Mouse (Mus musculus): ENCODE measurements around the gene Arhgef6. TPM values are rescaled to one million over a fixed set of nuclear protein-coding genes. Genes with fewer than 3 reads are reported as not detected.

Gene Arhgef6
- polyA plus RNA-seq, 1 experiment from 2014 or later = 4.4 TPM

- Histone ChIP-seq H3K9ac (replicated peaks; ENCODE audit: low read depth, low read length) (no peak overlapping the region), H3K27ac (ENCODE audit: low read length) (no peak overlapping the region), H3K9me3 (ENCODE audit: control insufficient read depth, low read depth, low read length) (no peaks in the 10 kb centered on the region), H3K4me1 (ENCODE audit: control insufficient read depth, insufficient read depth, low read length) (no peaks in the 10 kb centered on the region), H3K27me3 (ENCODE audit: control insufficient read depth, insufficient read depth, low read length) (no peaks in the 10 kb centered on the region), H3K36me3 (ENCODE audit: control insufficient read depth, insufficient read depth, low read length) (no peaks in the 10 kb centered on the region), H3K4me2 (replicated peaks; ENCODE audit: low read depth, low read length) (no peak overlapping the region), H3K4me3 (ENCODE audit: low read depth, low read length) (no peak overlapping the region)
- WGBS = 92% methylated on average over 3 of the region's 3 CpGs
- no peak for ATAC-seq (ENCODE audit: insufficient number of reproducible peaks, insufficient read depth, low FRiP score, low read depth)
Measured at GRCm38 (mm10) chrX:57282184-57282583, 56.3 kb downstream of the Arhgef6 start.

DNA sequence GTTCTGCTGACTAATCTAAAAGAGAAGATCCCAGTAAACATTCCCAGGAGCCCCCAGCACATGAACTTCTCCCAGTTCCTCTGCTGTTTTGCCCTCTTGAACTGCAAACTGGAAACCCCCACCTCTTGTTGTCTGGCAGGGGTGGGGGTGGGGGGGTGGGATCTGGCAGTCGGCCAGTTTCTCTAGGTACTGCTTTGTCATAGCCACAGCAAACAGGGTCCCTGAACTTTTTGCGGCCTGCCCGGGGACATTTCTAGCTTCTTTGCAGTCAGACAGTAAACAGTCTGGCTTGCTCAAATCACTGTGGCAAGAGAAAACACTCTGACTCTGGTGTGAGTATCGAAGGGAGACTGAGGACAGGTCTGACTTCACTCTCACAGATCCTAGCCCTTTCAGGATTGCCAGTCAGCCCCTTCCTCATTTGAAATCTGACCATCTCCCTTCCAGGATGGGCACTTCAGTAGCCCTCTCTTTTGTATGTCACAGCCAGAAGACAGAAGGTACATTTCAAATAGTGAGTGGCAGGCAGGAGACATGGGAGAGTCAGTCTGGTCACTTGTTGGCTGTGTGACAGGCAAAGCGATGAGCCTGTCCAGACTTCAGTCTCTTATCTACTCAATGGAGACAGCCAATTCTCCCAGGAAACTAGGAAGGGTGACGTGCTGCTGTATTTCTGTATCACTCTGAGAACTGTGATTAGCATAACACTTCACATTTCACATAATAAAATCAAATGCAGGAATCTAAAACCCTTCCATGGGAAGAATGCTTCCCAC lies 60.8 kb downstream of the Arhgef6 start:
- Histone ChIP-seq H3K9me3 (ENCODE audit: control insufficient read depth, low read depth, low read length) (no peaks in the 10 kb centered on the region), H3K9ac (replicated peaks; ENCODE audit: low read depth, low read length) (no peak overlapping the region), H3K36me3 (ENCODE audit: control insufficient read depth, insufficient read depth, low read length) (no peaks in the 10 kb centered on the region), H3K4me1 (ENCODE audit: control insufficient read depth, insufficient read depth, low read length) (no peaks in the 10 kb centered on the region), H3K4me3 (ENCODE audit: low read depth, low read length) (no peak overlapping the region), H3K27me3 (ENCODE audit: control insufficient read depth, insufficient read depth, low read length) (no peaks in the 10 kb centered on the region), H3K4me2 (replicated peaks; ENCODE audit: low read depth, low read length) (no peak overlapping the region), H3K27ac (ENCODE audit: low read length) (peak overlapping the region; percentile 21; the same call in 1 of the 2 replicates)
- WGBS = 40% methylated on average over 6 of the region's 6 CpGs
- no peak for ATAC-seq (ENCODE audit: insufficient number of reproducible peaks, insufficient read depth, low FRiP score, low read depth)

DNA sequence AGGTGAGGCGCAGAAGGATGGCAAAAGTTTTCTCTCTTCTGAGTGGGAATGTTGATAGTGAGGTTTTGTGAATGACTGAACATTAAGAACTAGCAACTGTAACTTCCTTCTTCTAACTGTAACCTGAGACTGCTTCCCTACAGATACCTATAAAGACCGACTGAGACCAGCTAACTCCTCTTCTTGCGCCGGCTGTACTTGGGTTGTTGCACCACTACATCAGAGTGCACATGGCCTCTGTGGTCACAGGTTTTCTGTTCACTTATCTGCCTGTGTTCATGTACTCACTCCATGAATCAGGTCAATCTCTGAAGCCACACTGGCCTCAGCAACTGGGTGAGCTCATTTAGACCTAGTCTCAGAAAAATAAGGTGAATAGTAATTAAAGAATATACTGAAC lies 75.0 kb downstream of the Arhgef6 start:
- no peaks in the 10 kb centered on the region for H3K27me3 ChIP-seq (ENCODE audit: control insufficient read depth, insufficient read depth, low read length)
- no peak overlapping the region for H3K4me2 ChIP-seq (replicated peaks; ENCODE audit: low read depth, low read length)
- no peaks in the 10 kb centered on the region for H3K36me3 ChIP-seq (ENCODE audit: control insufficient read depth, insufficient read depth, low read length)
- H3K4me1 ChIP-seq (ENCODE audit: control insufficient read depth, insufficient read depth, low read length) = no peaks in the 10 kb centered on the region
- H3K4me3 ChIP-seq (ENCODE audit: low read depth, low read length) = no peak overlapping the region
- no peak overlapping the region for H3K27ac ChIP-seq (ENCODE audit: low read length)
- H3K9ac ChIP-seq (replicated peaks; ENCODE audit: low read depth, low read length) = no peak overlapping the region
- H3K9me3 ChIP-seq (ENCODE audit: control insufficient read depth, low read depth, low read length) = no peaks in the 10 kb centered on the region
- ATAC-seq (ENCODE audit: insufficient number of reproducible peaks, insufficient read depth, low FRiP score, low read depth) = no peak
- WGBS = 75% methylated on average over 4 of the region's 4 CpGs

DNA sequence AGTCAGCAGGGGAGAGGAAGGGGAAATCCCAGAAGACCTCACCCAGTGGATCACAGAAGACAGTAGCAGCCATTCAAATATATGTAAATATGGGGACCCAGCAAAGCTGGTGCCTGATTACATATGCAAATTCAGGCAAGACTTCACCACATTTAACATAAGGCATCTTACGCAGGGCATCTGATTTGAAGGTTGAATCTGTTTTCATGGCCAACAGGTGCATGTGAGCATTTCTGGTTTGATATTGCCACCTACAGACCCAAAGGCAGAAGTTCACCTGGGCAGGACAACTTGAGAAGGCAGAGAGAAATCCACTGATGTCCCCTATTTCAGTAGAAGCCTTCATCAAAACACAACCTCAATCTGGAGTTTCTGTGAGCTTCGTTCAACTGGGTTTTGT lies 77.8 kb downstream of the Arhgef6 start:
- no peak overlapping the region for H3K27ac ChIP-seq (ENCODE audit: low read length)
- H3K36me3 ChIP-seq (ENCODE audit: control insufficient read depth, insufficient read depth, low read length) = no peaks in the 10 kb centered on the region
- no peak for ATAC-seq (ENCODE audit: insufficient number of reproducible peaks, insufficient read depth, low FRiP score, low read depth)
- no peak overlapping the region for H3K4me2 ChIP-seq (replicated peaks; ENCODE audit: low read depth, low read length)
- no peaks in the 10 kb centered on the region for H3K27me3 ChIP-seq (ENCODE audit: control insufficient read depth, insufficient read depth, low read length)
- H3K9ac ChIP-seq (replicated peaks; ENCODE audit: low read depth, low read length) = no peak overlapping the region
- H3K9me3 ChIP-seq (ENCODE audit: control insufficient read depth, low read depth, low read length) = no peaks in the 10 kb centered on the region
- WGBS = 51% methylated on average over 2 of the region's 2 CpGs
- H3K4me3 ChIP-seq (ENCODE audit: low read depth, low read length) = no peak overlapping the region
- no peaks in the 10 kb centered on the region for H3K4me1 ChIP-seq (ENCODE audit: control insufficient read depth, insufficient read depth, low read length)

DNA sequence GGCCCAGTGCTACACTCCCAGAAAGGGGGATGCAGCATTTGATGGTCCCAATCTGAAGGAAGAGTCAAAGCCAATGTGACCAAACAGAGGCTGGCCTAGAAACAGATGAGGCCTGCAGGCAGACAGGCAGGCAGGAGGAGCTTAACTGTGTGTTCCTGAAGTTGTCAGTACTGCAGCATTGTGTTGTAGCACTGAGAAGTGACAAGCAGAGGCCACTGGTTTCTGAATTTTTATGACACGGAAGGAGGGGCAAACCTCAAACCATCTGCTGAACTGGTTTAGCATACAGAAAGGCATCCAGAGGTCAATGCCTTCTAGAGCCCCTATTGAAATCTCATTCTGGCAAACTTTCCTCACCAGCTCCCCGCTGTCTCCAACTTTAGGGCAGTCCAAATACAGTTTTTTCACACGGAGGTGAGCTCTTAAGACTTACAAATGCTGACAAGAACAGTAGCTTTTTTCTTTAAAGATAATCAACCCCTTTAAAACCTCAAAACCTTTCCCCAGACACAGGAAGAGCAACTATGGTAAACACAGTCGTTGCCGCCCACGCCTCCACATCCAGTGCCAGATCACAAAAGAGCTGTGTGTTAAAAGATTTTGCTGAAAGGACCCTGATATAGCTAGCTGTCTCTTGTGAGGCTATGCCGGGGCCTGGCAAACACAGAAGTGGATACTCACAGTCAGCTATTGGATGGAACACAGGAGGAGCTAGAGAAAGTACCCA lies 85.0 kb downstream of the Arhgef6 start:
- no peak overlapping the region for H3K27ac ChIP-seq (ENCODE audit: low read length)
- no peaks in the 10 kb centered on the region for H3K27me3 ChIP-seq (ENCODE audit: control insufficient read depth, insufficient read depth, low read length)
- no peak overlapping the region for H3K4me2 ChIP-seq (replicated peaks; ENCODE audit: low read depth, low read length)
- no peaks in the 10 kb centered on the region for H3K4me1 ChIP-seq (ENCODE audit: control insufficient read depth, insufficient read depth, low read length)
- H3K9ac ChIP-seq (replicated peaks; ENCODE audit: low read depth, low read length) = no peak overlapping the region
- no peaks in the 10 kb centered on the region for H3K9me3 ChIP-seq (ENCODE audit: control insufficient read depth, low read depth, low read length)
- ATAC-seq (ENCODE audit: insufficient number of reproducible peaks, insufficient read depth, low FRiP score, low read depth) = no peak
- no peak overlapping the region for H3K4me3 ChIP-seq (ENCODE audit: low read depth, low read length)
- H3K36me3 ChIP-seq (ENCODE audit: control insufficient read depth, insufficient read depth, low read length) = no peaks in the 10 kb centered on the region
- WGBS = 67% methylated on average over 7 of the region's 7 CpGs

- H3K36me3 ChIP-seq (ENCODE audit: control insufficient read depth, insufficient read depth, low read length) = no peaks in the 10 kb centered on the region
- H3K9me3 ChIP-seq (ENCODE audit: control insufficient read depth, low read depth, low read length) = no peaks in the 10 kb centered on the region
- H3K4me3 ChIP-seq (ENCODE audit: low read depth, low read length) = no peak overlapping the region
- H3K4me1 ChIP-seq (ENCODE audit: control insufficient read depth, insufficient read depth, low read length) = no peaks in the 10 kb centered on the region
- H3K27ac ChIP-seq (ENCODE audit: low read length) = no peak overlapping the region
- H3K27me3 ChIP-seq (ENCODE audit: control insufficient read depth, insufficient read depth, low read length) = no peaks in the 10 kb centered on the region
- no peak overlapping the region for H3K9ac ChIP-seq (replicated peaks; ENCODE audit: low read depth, low read length)
- no peak for ATAC-seq (ENCODE audit: insufficient number of reproducible peaks, insufficient read depth, low FRiP score, low read depth)
- no peak overlapping the region for H3K4me2 ChIP-seq (replicated peaks; ENCODE audit: low read depth, low read length)
- WGBS = 64% methylated on average over 3 of the region's 3 CpGs
Measured at GRCm38 (mm10) chrX:57238572-57238971, 100.0 kb downstream of the Arhgef6 start.

GRCm38 (mm10) chrX:57235982-57236381 lies 102.5 kb downstream of the Arhgef6 start:
- ATAC-seq (ENCODE audit: insufficient number of reproducible peaks, insufficient read depth, low FRiP score, low read depth) = no peak
- Histone ChIP-seq H3K36me3 (ENCODE audit: control insufficient read depth, insufficient read depth, low read length) (no peaks in the 10 kb centered on the region), H3K9ac (replicated peaks; ENCODE audit: low read depth, low read length) (no peak overlapping the region), H3K4me1 (ENCODE audit: control insufficient read depth, insufficient read depth, low read length) (no peaks in the 10 kb centered on the region), H3K4me3 (ENCODE audit: low read depth, low read length) (no peak overlapping the region), H3K27me3 (ENCODE audit: control insufficient read depth, insufficient read depth, low read length) (no peaks in the 10 kb centered on the region), H3K4me2 (replicated peaks; ENCODE audit: low read depth, low read length) (no peak overlapping the region), H3K27ac (ENCODE audit: low read length) (no peak overlapping the region), H3K9me3 (ENCODE audit: control insufficient read depth, low read depth, low read length) (no peaks in the 10 kb centered on the region)
- WGBS = 61% methylated on average over 4 of the region's 4 CpGs

DNA sequence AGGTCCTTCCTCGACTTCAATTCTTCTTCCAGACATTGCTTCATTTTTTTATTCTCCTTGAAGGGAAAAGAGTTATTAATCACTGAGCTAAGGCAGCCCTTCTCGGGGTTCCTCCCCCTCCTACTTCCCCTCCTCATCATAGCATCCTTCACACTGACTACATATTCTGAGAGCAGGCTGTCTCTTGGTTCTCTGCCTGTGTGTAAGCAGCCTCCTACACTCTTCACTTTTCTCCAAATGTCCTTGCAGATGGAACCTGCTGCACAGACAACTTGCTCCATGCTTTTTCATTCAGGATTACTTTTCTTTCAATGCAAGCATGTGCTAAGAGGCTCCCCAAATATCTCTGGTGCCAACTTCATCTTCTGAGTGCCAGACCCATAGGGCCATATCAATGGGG lies 104.9 kb downstream of the Arhgef6 start:
- no peak for ATAC-seq (ENCODE audit: insufficient number of reproducible peaks, insufficient read depth, low FRiP score, low read depth)
- H3K4me2 ChIP-seq (replicated peaks; ENCODE audit: low read depth, low read length) = no peak overlapping the region
- no peaks in the 10 kb centered on the region for H3K36me3 ChIP-seq (ENCODE audit: control insufficient read depth, insufficient read depth, low read length)
- H3K27ac ChIP-seq (ENCODE audit: low read length) = no peak overlapping the region
- no peak overlapping the region for H3K9ac ChIP-seq (replicated peaks; ENCODE audit: low read depth, low read length)
- no peaks in the 10 kb centered on the region for H3K27me3 ChIP-seq (ENCODE audit: control insufficient read depth, insufficient read depth, low read length)
- H3K4me1 ChIP-seq (ENCODE audit: control insufficient read depth, insufficient read depth, low read length) = no peaks in the 10 kb centered on the region
- 32% methylated on average over 2 of the region's 2 CpGs for WGBS
- no peaks in the 10 kb centered on the region for H3K9me3 ChIP-seq (ENCODE audit: control insufficient read depth, low read depth, low read length)
- H3K4me3 ChIP-seq (ENCODE audit: low read depth, low read length) = no peak overlapping the region
